Mouse (Mus musculus) MEL (cell line): Measurements from ENCODE around the gene Ptpa.

Experiments used
- CTCF ChIP-seq, 3 experiments: IDR thresholded peaks in 2 of 3; conservative IDR thresholded peaks in 1 of 3; 2 replicates each; pipeline ENCODE4 v1.5.1; 2011 to 2012; ENCODE audit warnings: low read length in 3 of 3, low read depth in 2 of 3, mild to moderate bottlenecking in 2 of 3, improper control_type of control experiment in 1 of 3, inconsistent platforms in 1 of 3, mixed read lengths in 1 of 3, moderate library complexity in 1 of 3; ENCODE audit not compliant: control insufficient read depth in 1 of 3, insufficient read depth in 1 of 3, poor library complexity in 1 of 3, severe bottlenecking in 1 of 3
- ZKSCAN1 ChIP-seq: IDR thresholded peaks from 2 replicates; pipeline ENCODE4 v1.6.1; 2012; ENCODE audit warnings: low read depth, mild to moderate bottlenecking, inconsistent platforms, low read length, improper control_type of control experiment, moderate library complexity

DNA sequence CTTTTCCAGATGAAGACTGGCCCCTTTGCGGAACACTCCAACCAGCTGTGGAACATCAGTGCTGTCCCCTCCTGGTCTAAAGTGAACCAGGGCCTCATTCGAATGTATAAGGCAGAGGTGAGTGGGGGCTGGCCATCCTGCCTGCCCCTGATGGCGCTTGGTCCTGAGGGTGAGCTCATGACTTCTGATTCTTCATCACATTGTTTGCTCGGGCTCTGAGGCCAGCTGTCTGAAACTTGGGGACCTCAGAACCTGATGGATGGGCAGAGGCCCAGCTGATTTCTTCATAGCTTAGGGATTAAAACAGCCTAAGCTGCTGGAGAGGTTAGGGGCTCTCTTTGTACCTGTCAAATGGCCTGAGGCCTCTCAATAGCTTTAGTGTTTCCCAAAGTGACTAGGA lies 27.4 kb downstream of the Ptpa start:
- TF ChIP-seq ZKSCAN1 (no peak), CTCF (IDR thresholded peaks at IDR 0.05 in 2 of 3, conservative IDR thresholded peaks at IDR 0.05 in 1 of 3; ENCODE audit: control insufficient read depth in 1 of 3, insufficient read depth in 1 of 3, low read depth in 2 of 3, low read length in 3 of 3, poor library complexity in 1 of 3, severe bottlenecking in 1 of 3) (no peak)
